Mouse (Mus musculus): ENCODE data around the gene Rtl8a. TPM values are rescaled to one million over a fixed set of nuclear protein-coding genes. Genes with fewer than 3 reads are reported as not detected.
"Not testable (repeated sequence)": the region's sequence is repeated elsewhere in the genome, so short reads cannot be mapped to it uniquely, and the experiment has no call there.

The Rtl8a gene
- 100 to 1,000 TPM; 144 to 182 TPM for total RNA-seq (2021)
- long read RNA-seq, experiment 1, transcript Rtl8a-201 (1 exons, 1,195 nt), result major isoform, 22 of 22 reads
- long read RNA-seq, experiment 1, partial matches to known transcripts, result 0 of 22 reads
- long read RNA-seq, experiment 1, other reads (novel, unspliced or antisense), result 0 of 22 reads
- long read RNA-seq, experiment 2, transcript Rtl8a-201 (1 exons, 1,195 nt), result major isoform, 83 of 85 reads
- long read RNA-seq, experiment 2, partial matches to known transcripts, result 0 of 85 reads
- long read RNA-seq, experiment 2, other reads (novel, unspliced or antisense), result 2 of 85 reads

DNA sequence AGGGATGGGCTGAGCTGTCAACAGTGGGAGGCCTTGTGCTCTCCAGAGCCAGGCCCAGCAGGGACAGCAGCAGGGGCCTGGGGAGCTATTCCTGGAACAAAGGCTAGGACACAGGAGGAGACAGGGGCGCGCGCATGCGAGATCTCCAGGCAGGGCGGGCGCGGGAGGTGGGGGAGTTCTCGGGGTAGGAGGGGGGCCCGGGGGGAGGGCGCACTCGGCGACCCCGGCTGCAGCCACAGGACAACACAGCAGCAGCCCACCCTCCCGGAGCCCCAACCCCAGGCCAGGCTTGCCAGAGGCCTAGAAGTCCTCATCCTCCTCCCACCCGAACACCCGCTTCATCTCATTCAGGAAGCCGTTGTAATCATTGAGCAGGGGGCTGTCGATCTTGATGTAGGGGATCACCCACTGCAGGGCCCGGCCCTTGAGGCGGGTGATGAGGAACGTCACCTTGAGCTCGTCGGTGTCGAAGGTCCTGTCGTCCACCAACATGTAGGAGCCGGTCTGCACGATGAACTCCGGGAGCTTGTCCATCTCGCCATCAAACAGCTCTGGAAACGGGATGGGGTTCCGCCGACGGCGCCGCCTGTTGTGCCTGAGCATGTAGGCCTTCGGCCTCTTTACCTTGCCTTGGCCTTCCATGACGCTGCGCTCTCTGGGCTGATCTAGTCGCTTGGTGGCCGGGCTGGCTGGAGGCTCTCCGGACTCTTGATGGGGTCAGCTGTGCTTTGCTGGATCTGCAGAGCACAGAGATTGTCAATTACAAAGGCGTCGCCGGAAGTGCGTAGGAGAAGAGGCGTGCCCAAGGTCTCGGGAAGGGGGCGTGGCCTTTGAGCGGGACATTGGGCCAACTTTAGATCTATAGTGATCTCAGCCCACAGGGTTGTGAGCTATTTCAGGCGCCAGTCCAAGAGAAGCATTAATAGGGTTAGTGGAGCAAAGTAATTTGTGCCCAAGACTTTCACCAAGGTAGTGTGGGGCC lies at the start of gene Rtl8a:
TSS of gene Rtl8a (minus strand) at position 703 of the 982 bp plus-strand sequence.
- DNase-seq (ENCODE audit: low spot score in 2 of 2), result peak; percentile 72 to 74

DNA sequence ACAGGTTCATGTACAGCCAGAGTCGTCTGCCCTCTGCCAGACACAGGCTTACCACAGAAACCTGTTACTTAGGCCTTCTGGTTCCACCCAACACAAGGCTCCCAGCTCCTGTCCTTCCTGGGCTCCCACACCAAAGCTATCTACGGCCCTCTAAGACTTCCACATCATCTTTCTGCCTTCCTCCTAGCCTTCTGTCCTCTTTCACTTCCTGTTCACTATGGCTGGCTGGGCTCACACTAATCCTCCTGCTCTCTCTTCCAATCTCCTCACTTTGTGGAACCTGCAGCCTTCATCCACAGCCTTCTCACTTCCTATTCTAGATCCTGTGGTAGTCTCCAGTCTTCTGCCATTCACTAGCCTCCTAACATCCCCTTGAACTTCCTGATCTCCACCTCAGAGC lies 49.7 kb upstream of the Rtl8a start:
- no peak for DNase-seq (ENCODE audit: low spot score in 2 of 2)

DNA sequence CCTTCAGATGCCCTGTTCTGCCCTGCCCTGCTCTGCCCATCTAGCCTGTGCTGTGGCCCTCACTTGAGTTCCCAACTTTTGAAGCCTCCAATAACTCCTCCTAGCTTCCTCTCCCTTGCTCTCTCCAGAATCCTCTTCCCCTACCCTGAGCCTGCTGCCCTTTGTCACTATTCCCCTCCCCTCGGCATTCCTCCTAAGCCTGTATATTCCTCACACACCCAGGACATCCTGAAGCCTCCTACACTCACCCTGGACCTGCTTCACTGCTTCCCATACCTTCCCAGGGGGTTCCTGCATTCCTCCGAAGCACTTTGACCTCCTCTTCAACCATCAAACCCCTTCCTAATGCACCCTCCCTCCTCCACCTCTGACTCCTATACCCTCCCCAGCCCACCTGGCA lies 48.6 kb upstream of the Rtl8a start:
- DNase-seq (ENCODE audit: low spot score in 2 of 2), result no peak

DNA sequence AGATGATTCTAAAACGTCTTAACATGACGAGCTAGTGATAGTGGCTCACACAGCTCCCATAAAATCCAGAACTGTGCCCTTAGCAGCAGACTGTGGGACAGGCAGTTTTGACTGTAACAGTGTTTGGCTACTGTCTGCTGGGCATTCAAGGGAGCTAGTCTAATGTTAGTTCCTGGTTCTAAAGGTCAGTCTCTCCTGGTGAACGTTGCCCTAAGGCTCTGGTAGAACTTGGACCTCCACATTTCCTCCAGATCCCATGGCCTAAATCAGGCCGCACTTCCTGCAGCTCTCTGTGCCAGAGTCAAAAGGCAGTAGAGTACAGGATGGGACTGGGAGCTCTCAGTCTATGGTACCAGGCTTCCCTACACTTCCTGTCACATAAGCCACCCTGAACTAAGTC lies 41.2 kb upstream of the Rtl8a start:
- DNase-seq (ENCODE audit: low spot score in 2 of 2), result not testable (repeated sequence)

DNA sequence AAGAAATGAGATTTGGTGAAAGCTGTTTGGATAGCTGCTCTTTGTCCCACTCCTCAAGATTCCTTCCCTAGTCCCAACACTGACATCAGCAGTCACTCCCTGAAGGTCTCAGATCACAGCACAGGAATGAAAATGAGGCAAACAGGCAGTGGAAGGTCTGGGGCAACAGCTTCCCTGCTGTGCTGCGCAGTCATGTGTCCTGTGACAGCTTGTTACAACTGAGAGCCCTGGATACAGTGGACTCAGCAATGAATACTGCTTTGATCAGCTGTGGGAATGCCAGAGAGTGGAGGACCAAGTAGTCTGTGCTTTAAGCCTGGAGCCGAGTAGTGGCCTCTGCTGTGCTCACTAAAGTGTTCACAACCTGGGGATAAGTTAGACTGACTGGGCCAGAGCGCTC lies 39.2 kb upstream of the Rtl8a start:
- not testable (repeated sequence) for DNase-seq (ENCODE audit: low spot score in 2 of 2)

DNA sequence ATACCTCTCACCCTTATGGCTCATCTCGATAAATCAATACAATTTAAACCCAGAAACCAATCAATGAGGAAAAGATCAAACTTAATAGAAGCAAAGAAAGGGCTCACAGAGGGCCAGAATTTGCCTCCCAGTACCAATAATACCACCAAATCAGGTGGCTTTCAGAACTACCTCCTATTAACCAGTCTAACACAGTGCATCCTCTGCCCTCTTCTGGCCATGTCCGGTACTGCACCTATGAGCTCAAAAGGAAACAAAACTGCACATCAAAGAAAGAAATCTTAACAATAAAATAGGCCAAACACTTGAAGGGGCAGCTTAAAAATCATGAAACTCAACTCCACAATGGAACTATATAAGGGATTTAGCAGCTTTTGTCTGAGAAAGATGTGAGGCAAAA lies 33.5 kb upstream of the Rtl8a start:
- DNase-seq (ENCODE audit: low spot score in 2 of 2), result peak; percentile 64 to 70

DNA sequence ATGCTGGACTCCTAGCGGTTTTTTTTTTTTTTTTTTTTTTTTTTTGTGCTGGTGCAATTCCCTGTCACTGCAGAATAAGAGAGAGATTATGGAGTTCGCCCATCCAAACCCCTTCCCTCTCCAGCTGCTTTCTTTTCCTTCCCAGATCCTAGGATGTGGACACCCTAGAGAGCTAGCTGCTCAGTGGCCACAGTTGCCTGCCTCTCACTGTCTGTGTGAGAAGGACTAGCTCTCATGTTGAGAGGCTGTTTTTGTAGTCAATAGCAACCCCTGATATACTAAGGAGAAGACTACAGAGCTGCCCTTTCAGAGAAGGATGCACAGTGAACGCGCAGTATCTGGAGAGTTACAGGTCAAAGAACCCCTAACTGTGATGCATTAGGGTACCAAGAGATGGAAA lies 27.2 kb upstream of the Rtl8a start:
- DNase-seq (ENCODE audit: low spot score in 2 of 2), result not testable (repeated sequence)

DNA sequence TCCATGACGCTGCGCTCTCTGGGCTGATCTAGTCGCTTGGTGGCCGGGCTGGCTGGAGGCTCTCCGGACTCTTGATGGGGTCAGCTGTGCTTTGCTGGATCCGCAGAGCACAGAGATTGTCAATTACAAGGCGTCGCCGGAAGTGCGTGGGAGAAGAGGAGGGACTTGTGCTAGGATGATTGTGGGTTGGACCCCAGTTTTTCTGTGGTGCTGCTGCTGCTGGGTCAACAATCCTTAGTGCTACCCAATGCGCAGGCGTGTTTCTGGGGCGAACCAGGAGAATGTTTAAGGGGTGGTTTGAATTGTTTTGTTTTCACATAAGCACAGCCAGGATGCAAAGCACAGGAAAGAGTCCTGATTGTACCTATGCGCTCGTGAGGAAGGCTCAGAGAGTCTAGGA lies 26.8 kb upstream of the Rtl8a start, which contains the start of gene Rtl8b:
TSS of gene Rtl8b (minus strand) at position 115 of the 400 bp plus-strand sequence.
- peak; percentile 54 to 66 for DNase-seq (ENCODE audit: low spot score in 2 of 2)

DNA sequence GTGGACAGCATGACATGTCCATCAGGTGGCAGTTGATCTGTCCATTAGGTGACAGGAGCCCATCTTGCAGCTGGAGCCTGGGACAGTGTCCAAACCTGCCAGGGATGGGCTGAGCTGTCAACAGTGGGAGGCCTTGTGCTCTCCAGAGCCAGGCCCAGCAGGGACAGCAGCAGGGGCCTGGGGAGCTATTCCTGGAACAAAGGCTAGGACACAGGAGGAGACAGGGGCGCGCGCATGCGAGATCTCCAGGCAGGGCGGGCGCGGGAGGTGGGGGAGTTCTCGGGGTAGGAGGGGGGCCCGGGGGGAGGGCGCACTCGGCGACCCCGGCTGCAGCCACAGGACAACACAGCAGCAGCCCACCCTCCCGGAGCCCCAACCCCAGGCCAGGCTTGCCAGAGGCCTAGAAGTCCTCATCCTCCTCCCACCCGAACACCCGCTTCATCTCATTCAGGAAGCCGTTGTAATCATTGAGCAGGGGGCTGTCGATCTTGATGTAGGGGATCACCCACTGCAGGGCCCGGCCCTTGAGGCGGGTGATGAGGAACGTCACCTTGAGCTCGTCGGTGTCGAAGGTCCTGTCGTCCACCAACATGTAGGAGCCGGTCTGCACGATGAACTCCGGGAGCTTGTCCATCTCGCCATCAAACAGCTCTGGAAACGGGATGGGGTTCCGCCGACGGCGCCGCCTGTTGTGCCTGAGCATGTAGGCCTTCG lies 26.2 kb upstream of the Rtl8a start:
- DNase-seq (ENCODE audit: low spot score in 2 of 2), result not testable (repeated sequence)

DNA sequence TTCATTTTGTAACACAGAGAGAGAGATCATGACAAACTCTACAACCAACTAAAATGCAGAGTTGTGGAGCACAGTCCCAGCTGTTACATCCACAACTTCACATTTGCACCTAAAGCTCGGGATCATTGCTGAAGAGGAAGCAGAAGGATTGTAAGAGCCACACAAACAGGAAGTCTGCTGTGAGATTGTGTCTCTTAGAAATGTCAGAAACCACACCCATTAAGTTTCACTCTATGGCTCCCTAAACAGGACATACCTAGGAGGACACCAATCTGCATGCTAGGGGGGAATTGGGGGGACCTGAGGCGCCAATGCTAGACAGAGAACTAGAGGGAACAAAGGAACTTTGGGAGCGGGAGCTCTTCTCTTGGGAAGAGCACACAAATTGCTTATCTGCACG lies 9.4 kb upstream of the Rtl8a start:
- DNase-seq (ENCODE audit: low spot score in 2 of 2), result not testable (repeated sequence)

DNA sequence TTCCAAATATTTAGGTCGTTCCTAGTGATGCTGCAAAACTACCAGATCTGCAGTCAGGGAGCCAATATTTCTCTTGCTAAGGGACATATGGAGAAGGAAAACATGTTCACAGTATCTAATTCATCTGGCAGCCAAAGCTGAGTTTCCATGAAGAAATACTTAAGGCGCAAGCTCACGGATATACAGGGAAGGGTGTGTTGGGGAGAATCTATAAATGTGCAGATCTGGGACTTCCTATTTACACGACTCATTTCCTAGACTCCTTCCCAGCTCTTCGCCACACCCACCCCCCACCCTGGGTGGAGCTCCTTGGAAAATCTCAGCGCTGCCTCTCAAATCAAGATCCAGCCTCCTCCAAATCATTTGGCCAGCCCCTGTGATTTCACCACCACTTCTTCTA lies 2.4 kb upstream of the Rtl8a start:
- no peak for DNase-seq (ENCODE audit: low spot score in 2 of 2)

DNA sequence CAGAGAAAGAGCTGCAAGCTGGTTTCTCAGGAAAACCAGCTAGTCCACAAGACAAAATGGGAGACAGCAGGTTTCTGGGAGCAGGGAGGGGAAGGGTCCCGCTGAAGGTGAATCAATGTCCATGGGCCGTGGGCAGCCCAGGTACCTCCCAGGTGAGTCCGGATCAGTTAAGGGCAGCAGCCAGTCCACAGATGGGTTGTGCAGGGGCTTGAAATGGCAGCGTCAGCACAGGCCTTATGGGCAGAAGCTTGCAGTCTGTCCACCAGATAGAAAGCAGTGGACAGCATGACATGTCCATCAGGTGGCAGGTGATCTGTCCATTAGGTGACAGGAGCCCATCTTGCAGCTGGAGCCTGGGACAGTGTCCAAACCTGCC lies 890 bp downstream of the Rtl8a start:
- DNase-seq (ENCODE audit: low spot score in 2 of 2), result not testable (repeated sequence)

DNA sequence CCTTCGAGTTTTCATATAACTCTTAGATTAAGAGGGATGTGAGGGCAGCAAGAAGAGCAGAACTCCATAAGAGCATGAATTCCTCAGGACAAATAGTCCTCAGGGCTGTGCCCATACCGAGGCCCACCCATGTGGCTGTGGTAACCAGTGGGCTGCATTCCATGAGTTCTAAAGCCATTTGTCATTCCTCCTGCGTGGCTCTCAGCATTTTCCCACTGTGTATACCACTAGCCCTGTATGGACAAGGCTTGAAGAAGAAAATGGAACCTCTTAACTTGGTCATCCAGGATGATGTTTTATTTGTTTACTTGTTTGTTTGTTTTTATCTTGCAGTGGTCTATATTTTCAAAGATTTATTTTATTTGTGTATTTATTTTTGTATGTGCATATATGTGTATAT lies 5.4 kb downstream of the Rtl8a start:
- not testable (repeated sequence) for DNase-seq (ENCODE audit: low spot score in 2 of 2)

DNA sequence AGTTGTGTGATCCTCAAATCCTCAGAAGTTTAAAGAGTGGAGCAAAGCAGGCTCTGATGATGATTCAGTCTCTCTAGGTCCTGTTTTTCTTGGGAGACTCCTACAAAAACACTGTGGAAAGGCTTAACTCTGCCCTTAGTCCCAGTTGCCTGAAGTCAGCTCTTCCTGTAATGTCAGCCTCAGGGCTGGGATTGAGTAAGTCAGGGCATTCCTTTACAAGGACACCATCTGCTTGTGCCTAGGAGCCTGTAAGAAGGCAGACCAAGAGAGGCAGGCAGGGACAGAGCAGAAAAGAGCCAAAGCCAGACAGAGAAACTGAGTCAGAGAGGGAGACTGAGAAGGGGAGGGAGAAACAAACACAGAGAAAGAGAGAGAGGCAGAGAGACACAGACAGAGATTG lies 32.1 kb downstream of the Rtl8a start:
- not testable (repeated sequence) for DNase-seq (ENCODE audit: low spot score in 2 of 2)

DNA sequence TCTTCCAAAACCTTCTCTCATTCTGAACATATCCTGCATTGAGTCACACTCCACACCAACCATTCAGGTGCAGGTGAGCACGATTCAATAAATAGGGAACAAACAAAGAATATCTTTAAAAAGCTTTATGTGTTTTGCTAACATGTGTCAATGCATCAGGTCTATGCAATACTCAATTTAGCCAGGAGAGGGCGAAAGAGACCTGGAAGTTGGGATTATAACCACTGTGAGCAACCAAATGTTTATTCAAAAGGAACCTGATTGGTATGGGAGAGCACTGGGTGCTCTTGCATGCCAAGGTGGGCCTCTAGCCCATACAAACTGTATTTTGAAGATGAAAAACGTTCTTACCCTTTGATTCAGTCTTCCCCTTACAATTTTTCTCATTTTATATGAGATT lies 32.9 kb downstream of the Rtl8a start:
- DNase-seq (ENCODE audit: low spot score in 2 of 2), result peak; percentile 43 to 72

DNA sequence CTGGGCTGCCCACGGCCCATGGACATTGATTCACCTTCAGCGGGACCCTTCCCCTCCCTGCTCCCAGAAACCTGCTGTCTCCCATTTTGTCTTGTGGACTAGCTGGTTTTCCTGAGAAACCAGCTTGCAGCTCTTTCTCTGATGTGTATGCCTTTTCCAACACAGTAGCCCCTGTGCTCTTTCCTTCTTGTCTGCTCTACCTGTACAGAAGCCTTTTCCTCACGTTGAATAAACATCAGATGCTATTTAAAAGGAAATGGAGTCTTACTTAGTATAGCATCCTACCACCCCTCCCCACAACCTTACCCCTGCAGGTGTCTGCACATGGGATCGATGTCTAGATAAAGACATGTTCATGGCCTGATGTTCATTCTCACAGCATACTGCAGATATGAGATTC lies 34.6 kb downstream of the Rtl8a start, which contains the start of gene Gm14597:
TSS of gene Gm14597 (minus strand) at position 101 of the 400 bp plus-strand sequence.
- DNase-seq (ENCODE audit: low spot score in 2 of 2), result not testable (repeated sequence)

DNA sequence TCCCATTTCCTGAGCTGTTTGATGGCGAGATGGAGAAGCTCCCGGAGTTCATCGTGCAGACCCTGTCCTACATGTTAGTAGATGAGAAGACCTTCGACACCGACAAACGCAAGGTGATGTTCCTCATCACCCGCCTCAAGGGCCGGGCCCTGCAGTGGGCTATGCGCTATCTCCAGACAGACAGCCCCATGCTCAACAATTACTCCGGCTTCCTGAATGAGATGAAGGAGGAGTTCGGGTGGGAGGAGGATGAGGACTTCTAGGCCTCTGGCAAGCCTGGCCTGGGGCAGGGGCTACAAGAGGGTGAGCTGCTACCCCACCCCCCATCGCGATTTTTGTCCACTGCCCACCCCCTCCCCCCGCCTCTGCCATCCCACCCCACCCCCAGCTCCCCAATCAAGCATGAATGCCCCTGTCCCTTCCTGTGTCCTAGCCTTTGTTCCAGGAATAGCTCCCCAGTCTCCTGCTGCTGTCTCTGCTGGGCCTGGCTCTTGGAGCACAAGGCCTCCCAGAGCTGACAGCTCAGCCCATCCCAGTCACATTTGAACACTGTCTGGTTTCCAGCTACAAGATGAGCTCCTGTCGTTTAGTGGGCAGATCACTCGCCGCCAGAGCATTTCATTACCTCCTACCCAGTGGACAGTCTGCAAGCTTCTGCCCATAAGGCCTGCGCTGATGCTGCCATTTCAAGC lies 35.2 kb downstream of the Rtl8a start:
- DNase-seq (ENCODE audit: low spot score in 2 of 2), result peak in 1 of 2 experiments; percentile 10

DNA sequence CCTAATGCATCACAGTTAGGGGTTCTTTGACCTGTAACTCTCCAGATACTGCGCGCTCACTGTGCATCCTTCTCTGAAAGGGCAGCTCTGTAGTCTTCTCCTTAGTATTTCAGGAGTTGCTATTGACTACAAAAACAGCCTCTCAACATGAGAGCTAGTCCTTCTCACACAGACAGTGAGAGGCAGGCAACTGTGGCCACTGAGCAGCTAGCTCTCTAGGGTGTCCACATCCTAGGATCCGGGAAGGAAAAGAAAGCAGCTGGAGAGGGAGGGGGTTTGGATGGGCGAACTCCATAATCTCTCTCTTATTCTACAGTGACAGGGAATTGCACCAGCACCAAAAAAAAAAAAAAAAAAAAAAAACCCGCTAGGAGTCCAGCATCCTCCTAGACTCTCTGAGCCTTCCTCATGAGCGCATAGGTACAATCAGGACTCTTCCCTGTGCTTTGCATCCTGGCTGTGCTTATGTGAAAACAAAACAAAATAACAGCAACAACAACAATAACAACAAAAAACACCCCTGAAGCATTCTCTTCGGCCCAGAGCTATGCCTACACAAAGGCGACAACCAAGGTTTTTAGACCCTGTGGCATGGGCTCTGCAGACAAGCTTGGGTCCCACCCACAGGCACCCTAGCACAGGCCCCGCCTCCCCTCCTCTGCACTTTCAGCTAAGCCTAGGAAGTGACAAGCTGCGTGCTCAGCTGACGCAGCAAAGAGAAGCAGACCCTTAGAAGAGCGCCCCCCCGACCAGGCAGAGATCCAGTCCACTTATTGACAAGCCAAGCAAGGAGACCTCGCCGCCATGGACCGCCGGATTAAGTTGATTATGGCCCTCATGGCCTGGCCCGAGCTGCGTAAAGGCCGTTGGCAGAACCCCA lies 36.0 kb downstream of the Rtl8a start, which contains the start of gene Rtl8c:
TSS of gene Rtl8c (plus strand) at position 791 of the 880 bp plus-strand sequence.
- DNase-seq (ENCODE audit: low spot score in 2 of 2), result peak; percentile 48 to 54

DNA sequence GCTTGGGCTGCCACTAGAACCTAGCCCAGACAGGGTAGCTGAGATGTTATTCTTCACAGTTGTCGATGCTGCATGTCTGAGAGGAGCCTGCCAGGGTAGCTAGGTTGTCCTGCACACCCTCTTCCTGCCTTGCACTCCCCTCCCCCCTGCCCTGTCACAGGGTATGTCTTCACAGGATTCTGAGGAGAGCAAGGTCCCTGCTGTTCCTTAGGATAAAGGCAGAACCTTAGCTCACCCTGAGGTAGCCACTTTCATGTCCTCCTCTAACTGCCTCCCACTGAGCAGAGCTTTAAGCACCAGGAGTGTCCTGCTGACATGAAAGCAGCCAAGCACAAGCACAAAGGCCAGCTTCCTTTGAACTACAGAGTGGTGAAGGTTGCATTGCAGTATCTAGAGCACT lies 37.3 kb downstream of the Rtl8a start:
- DNase-seq (ENCODE audit: low spot score in 2 of 2), result not testable (repeated sequence)
